In the genomic region with DNA sequence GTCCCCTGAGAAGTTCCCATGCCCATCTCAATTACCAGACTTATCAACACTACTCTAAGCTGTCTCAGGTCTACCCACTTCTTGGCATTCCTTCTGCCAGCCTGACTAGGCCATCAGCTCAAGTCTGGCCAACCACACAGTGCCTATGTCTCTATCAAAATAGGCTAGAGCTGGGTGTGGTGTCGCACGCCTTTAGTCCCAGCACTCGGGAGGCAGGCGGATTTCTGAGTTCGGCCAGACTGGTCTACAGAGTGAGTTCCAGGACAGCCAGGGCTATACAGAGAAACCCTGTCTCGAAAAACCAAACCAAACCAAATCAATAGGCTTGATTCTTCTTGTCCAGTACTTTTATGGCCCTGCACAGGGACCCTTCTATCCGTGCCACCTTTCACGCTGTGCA, we compare ENCODE assay signal across 9 mouse cellular contexts. TPM values are rescaled to one million over a fixed set of nuclear protein-coding genes. Genes with fewer than 3 reads are reported as not detected.
DNase-seq lines count a peak whose midpoint lies in the region; ATAC-seq and TF ChIP-seq lines count a peak whose summit lies in the region.
"Had no signal": no experiment of that assay in that cellular context is flagged by ENCODE, and none has a peak within 500 bp of the region (broad histone marks: within the 10 kb centered on the region; RNA-seq: fewer than 3 reads in every experiment).

No protein-coding gene starts in this region.

- no peak for TF ChIP-seq CTCF in MEL (IDR thresholded peaks at IDR 0.05 in 2 of 3, conservative IDR thresholded peaks at IDR 0.05 in 1 of 3; ENCODE audit: control insufficient read depth in 1 of 3, insufficient read depth in 1 of 3, low read depth in 2 of 3, low read length in 3 of 3, poor library complexity in 1 of 3, severe bottlenecking in 1 of 3)
- no peak for TF ChIP-seq CTCF in liver, embryonic 14.5 days (IDR thresholded peaks at IDR 0.05; ENCODE audit: low read depth)

- no peaks in the 10 kb centered on the region for H3K27me3 ChIP-seq in kidney, embryonic 14.5 days (ENCODE audit: control insufficient read depth, insufficient read depth, low read length)
- H3K27me3 ChIP-seq in MEL (ENCODE audit: control insufficient read depth in 1 of 2, insufficient read depth in 2 of 2, low read length in 2 of 2), result no peaks in the 10 kb centered on the region
- H3K27me3 ChIP-seq in embryonic facial prominence, embryonic 13.5 days, result no peaks in the 10 kb centered on the region
- H3K27me3 ChIP-seq in liver, embryonic 14.5 days (ENCODE audit: control insufficient read depth, insufficient read depth, low read length), result no peaks in the 10 kb centered on the region

- peaks cover 5% of the 10 kb centered on the region for H3K36me3 ChIP-seq in kidney, embryonic 14.5 days (ENCODE audit: control insufficient read depth, insufficient read depth, low read length)
- H3K36me3 ChIP-seq in MEL (ENCODE audit: control insufficient read depth in 1 of 2, insufficient read depth in 2 of 2, low read length in 2 of 2), result peaks cover 4 to 6% of the 10 kb centered on the region in 2 experiments
- peaks cover 8% of the 10 kb centered on the region for H3K36me3 ChIP-seq in embryonic facial prominence, embryonic 13.5 days
- H3K36me3 ChIP-seq in liver, embryonic 14.5 days (replicated peaks; ENCODE audit: control insufficient read depth, insufficient read depth, low read depth), result peaks cover 7% of the 10 kb centered on the region

- no peak for TF ChIP-seq EP300 in MEL (IDR thresholded peaks at IDR 0.05; ENCODE audit: low read depth in 1 of 2, low read length in 2 of 2)
- no peak for TF ChIP-seq EP300 in liver, embryonic 14.5 days (IDR thresholded peaks at IDR 0.05; ENCODE audit: low read depth)

- no peaks in the 10 kb centered on the region for H3K9me3 ChIP-seq in kidney, embryonic 14.5 days (ENCODE audit: control insufficient read depth, low read length)
- no peaks in the 10 kb centered on the region for H3K9me3 ChIP-seq in MEL (replicated peaks; ENCODE audit: insufficient read depth, low read length)
- H3K9me3 ChIP-seq in embryonic facial prominence, embryonic 13.5 days, result no peaks in the 10 kb centered on the region
- no peaks in the 10 kb centered on the region for H3K9me3 ChIP-seq in liver, embryonic 14.5 days (ENCODE audit: control insufficient read depth, low read length)

- peaks cover 27% of the 10 kb centered on the region for H3K79me2 ChIP-seq in MEL (ENCODE audit: control insufficient read depth, insufficient read depth, low read length, poor library complexity)

- H3K4me3 ChIP-seq in kidney, embryonic 14.5 days (ENCODE audit: low read length), result no peak overlapping the region; the same call in 1 of the 2 replicates
- H3K4me3 ChIP-seq in MEL (ENCODE audit: control insufficient read depth in 1 of 2, insufficient read depth in 1 of 2, low read depth in 2 of 2, low read length in 2 of 2), result 0 out of 4 replicates have a peak overlapping the region, but pooled peaks of 1 of the 2 experiments have one; percentile 8
- H3K4me3 ChIP-seq in embryonic facial prominence, embryonic 13.5 days, result 0 out of 2 replicates have a peak overlapping the region, but pooled peaks have one; percentile 0
- H3K4me3 ChIP-seq in liver, embryonic 14.5 days (ENCODE audit: insufficient read depth in 1 of 2, low read depth in 2 of 2, low read length in 2 of 2), result peak overlapping the region; percentile 45 to 55
- H3K4me3 ChIP-seq: left cerebral cortex, adult 2 months had no signal

- ATAC-seq in kidney, embryonic 14.5 days (ENCODE audit: low FRiP score, low TSS enrichment), result no peak
- no peak for ATAC-seq in embryonic facial prominence, embryonic 13.5 days (ENCODE audit: insufficient number of reproducible peaks, insufficient read depth, low FRiP score, low TSS enrichment, low read depth)
- ATAC-seq in liver, embryonic 14.5 days (ENCODE audit: insufficient read depth), result no peak
- no peak for ATAC-seq in granulocyte monocyte progenitor cell, adult 5-6 weeks (replicated peaks; ENCODE audit: poor library complexity, severe bottlenecking)

- no peak overlapping the region for H3K9ac ChIP-seq in kidney, embryonic 14.5 days (ENCODE audit: low read depth, low read length)
- H3K9ac ChIP-seq in MEL (ENCODE audit: control insufficient read depth, low read depth, low read length, poor library complexity, severe bottlenecking), result 0 out of 2 replicates have a peak overlapping the region, but pooled peaks have one; percentile 34
- H3K9ac ChIP-seq in embryonic facial prominence, embryonic 13.5 days, result 0 out of 2 replicates have a peak overlapping the region, but pooled peaks have one; percentile 11
- H3K9ac ChIP-seq in liver, embryonic 14.5 days (replicated peaks), result peak overlapping the region; percentile 40; the same call in 1 of the 2 replicates

- no peak for DNase-seq in kidney, postnatal 36 days
- DNase-seq in MEL (ENCODE audit: low read depth, low spot score), result no peak
- no peak for DNase-seq in liver, embryonic 14.5 days (ENCODE audit: low read depth in 3 of 3, low spot score in 3 of 3)
- no peak for DNase-seq in embryo, embryonic 11 days

- H3K4me1 ChIP-seq in kidney, embryonic 14.5 days (ENCODE audit: control insufficient read depth, insufficient read depth, low read length), result peaks cover 35% of the 10 kb centered on the region
- H3K4me1 ChIP-seq in MEL (ENCODE audit: control insufficient read depth in 1 of 2, insufficient read depth in 2 of 2, low read length in 2 of 2), result peaks cover 3 to 31% of the 10 kb centered on the region in 2 experiments
- peaks cover 44% of the 10 kb centered on the region for H3K4me1 ChIP-seq in embryonic facial prominence, embryonic 13.5 days
- peaks cover 37 to 38% of the 10 kb centered on the region in 2 experiments for H3K4me1 ChIP-seq in liver, embryonic 14.5 days (replicated peaks; ENCODE audit: control insufficient read depth in 2 of 2, insufficient read depth in 2 of 2, low read length in 1 of 2)

- TF ChIP-seq POLR2A in MEL (IDR thresholded peaks at IDR 0.05; ENCODE audit: control insufficient read depth in 1 of 2, insufficient read depth in 1 of 2, low read depth in 1 of 2, low read length in 2 of 2, poor library complexity in 1 of 2), result no peak

- 93% methylated on average over 8 of the region's 8 CpGs for WGBS in kidney, embryonic 14.5 days
- WGBS in embryonic facial prominence, embryonic 13.5 days, result 91% methylated on average over 8 of the region's 8 CpGs
- 51% methylated on average over 8 of the region's 8 CpGs for WGBS in liver, embryonic 14.5 days (ENCODE audit: insufficient replicate concordance)

- H3K27ac ChIP-seq in kidney, embryonic 14.5 days (ENCODE audit: low read depth, low read length), result no peak overlapping the region
- H3K27ac ChIP-seq in MEL (ENCODE audit: control insufficient read depth, low read depth, low read length), result no peak overlapping the region
- H3K27ac ChIP-seq in embryonic facial prominence, embryonic 13.5 days, result no peak overlapping the region
- H3K27ac ChIP-seq in liver, embryonic 14.5 days, result peak overlapping the region; percentile 59
- H3K27ac ChIP-seq: left cerebral cortex, adult 2 months had no signal

- peak overlapping the region; percentile 19; the same call in 1 of the 2 replicates for H3K4me2 ChIP-seq in kidney, embryonic 14.5 days (replicated peaks; ENCODE audit: low read depth, low read length)
- peak overlapping the region; percentile 42; the same call in 1 of the 2 replicates for H3K4me2 ChIP-seq in embryonic facial prominence, embryonic 13.5 days
- H3K4me2 ChIP-seq in liver, embryonic 14.5 days (ENCODE audit: low read depth), result peak overlapping the region; percentile 75

- TF ChIP-seq RAD21 in MEL (IDR thresholded peaks at IDR 0.05; ENCODE audit: low read depth, low read length), result no peak

TF ChIP-seq in MEL, 35 proteins besides CTCF, POLR2A, EP300 and RAD21 (continues in another document):
- TF ChIP-seq MYC (IDR thresholded peaks at IDR 0.05; ENCODE audit: low read depth, low read length), result no peak
- TF ChIP-seq NELFE (IDR thresholded peaks at IDR 0.05; ENCODE audit: low read depth, low read length), result no peak
- TF ChIP-seq MAZ (IDR thresholded peaks at IDR 0.05; ENCODE audit: low read depth, low read length), result no peak

RNA-seq across cellular contexts. Expression of a gene that starts 1.9 kb away (rescaled TPM):
- polyA plus RNA-seq in kidney, embryonic 14.5 days (2014; fragmentation: Nextera tagmentation; extraction: Ambion mirVana), result 98.5 and 124 TPM in 2 replicates
- total RNA-seq in MEL (2012; rRNA removed), result 78.8 and 122 TPM in 2 replicates
- 10 to 100 TPM in 1 of 2 experiments, not detected in 1; 87.8 TPM for polyA plus RNA-seq in MEL (2012; ENCODE audit: insufficient read depth in 1 of 2, insufficient read length in 2 of 2, low read depth in 1 of 2, low replicate concordance in 2 of 2, missing spikeins in 1 of 2)
- 72.6 and 80.7 TPM in 2 replicates for polyA plus RNA-seq in embryonic facial prominence, embryonic 13.5 days (2015; fragmentation: Nextera tagmentation; extraction: Ambion mirVana)
- 21.4 and 26.7 TPM in 2 replicates for polyA plus RNA-seq in liver, embryonic 14.5 days (2012; rRNA removed)
- polyA plus RNA-seq in liver, embryonic 14.5 days (2014; fragmentation: Nextera tagmentation; extraction: Ambion mirVana), result 72.8 and 81.7 TPM in 2 replicates
- 183 and 200 TPM in 2 replicates for total RNA-seq in granulocyte monocyte progenitor cell, adult 5-6 weeks (2014; fragmentation: Nextera tagmentation)
- 85.5 and 91.3 TPM in 2 replicates for total RNA-seq in granulocyte monocyte progenitor cell, adult 5-6 weeks (2017)

RNA-seq across cellular contexts. Expression of a gene that starts 4.0 kb away (rescaled TPM):
- polyA plus RNA-seq in kidney, embryonic 14.5 days (2014; fragmentation: Nextera tagmentation; extraction: Ambion mirVana), result 377 and 517 TPM in 2 replicates
- total RNA-seq in MEL (2012; rRNA removed), result 168 and 172 TPM in 2 replicates
- 100 to 1,000 TPM; 291 to 349 TPM for polyA plus RNA-seq in MEL (2012; ENCODE audit: insufficient read depth in 1 of 2, insufficient read length in 2 of 2, low read depth in 1 of 2, low replicate concordance in 2 of 2, missing spikeins in 1 of 2)
- polyA plus RNA-seq in embryonic facial prominence, embryonic 13.5 days (2015; fragmentation: Nextera tagmentation; extraction: Ambion mirVana), result 298 and 330 TPM in 2 replicates
- 146 and 164 TPM in 2 replicates for polyA plus RNA-seq in liver, embryonic 14.5 days (2012; rRNA removed)
- 161 and 173 TPM in 2 replicates for polyA plus RNA-seq in liver, embryonic 14.5 days (2014; fragmentation: Nextera tagmentation; extraction: Ambion mirVana)
- 107 and 116 TPM in 2 replicates for total RNA-seq in granulocyte monocyte progenitor cell, adult 5-6 weeks (2014; fragmentation: Nextera tagmentation)
- 172 and 213 TPM in 2 replicates for total RNA-seq in granulocyte monocyte progenitor cell, adult 5-6 weeks (2017)

RNA-seq across cellular contexts. Expression of a gene that starts 41.6 kb away (rescaled TPM):
- polyA plus RNA-seq in kidney, embryonic 14.5 days (2014; fragmentation: Nextera tagmentation; extraction: Ambion mirVana), result 39.8 and 41.1 TPM in 2 replicates
- total RNA-seq in MEL (2012; rRNA removed), result 0.15 TPM in 1 of 2 replicates, not detected in the other
- under 1 TPM in 1 of 2 experiments, not detected in 1; 0.40 TPM for polyA plus RNA-seq in MEL (2012; ENCODE audit: insufficient read depth in 1 of 2, insufficient read length in 2 of 2, low read depth in 1 of 2, low replicate concordance in 2 of 2, missing spikeins in 1 of 2)
- 27.5 and 34.5 TPM in 2 replicates for polyA plus RNA-seq in embryonic facial prominence, embryonic 13.5 days (2015; fragmentation: Nextera tagmentation; extraction: Ambion mirVana)
- 18.9 and 19.9 TPM in 2 replicates for polyA plus RNA-seq in liver, embryonic 14.5 days (2012; rRNA removed)
- polyA plus RNA-seq in liver, embryonic 14.5 days (2014; fragmentation: Nextera tagmentation; extraction: Ambion mirVana), result 19.3 and 20.7 TPM in 2 replicates
- total RNA-seq in granulocyte monocyte progenitor cell, adult 5-6 weeks (2014; fragmentation: Nextera tagmentation), result not detected in 2 replicates
- 3.0 TPM in 1 of 2 replicates, not detected in the other for total RNA-seq in granulocyte monocyte progenitor cell, adult 5-6 weeks (2017)
- total RNA-seq: hematopoietic stem cell, adult 5-6 weeks had no signal

Comparison
In these comparisons a context has a peak if more than half of its experiments do, and no peak if none do; other contexts are left out.
1. H3K4me2 ChIP-seq: peak in every context shown above with its lines; median percentile 75 in liver, embryonic 14.5 days; 42 in embryonic facial prominence, embryonic 13.5 days; 19 in kidney, embryonic 14.5 days.
2. RNA of a gene that starts 41.6 kb away (polyA plus RNA-seq): 39.8 to 41.1 TPM in kidney, embryonic 14.5 days, 27.5 to 34.5 TPM in embryonic facial prominence, embryonic 13.5 days and 18.9 to 20.7 TPM in liver, embryonic 14.5 days; 0.40 TPM in MEL; every median in the first group is over 10 times any median in the second.